Mouse (Mus musculus): ENCODE results near the gene Tenm2. TPM values are rescaled to one million over a fixed set of nuclear protein-coding genes. Genes with fewer than 3 reads are reported as not detected.

Tenm2 gene
- total RNA-seq, 2 experiments from 2014 or later = 141 to 157 TPM

DNA sequence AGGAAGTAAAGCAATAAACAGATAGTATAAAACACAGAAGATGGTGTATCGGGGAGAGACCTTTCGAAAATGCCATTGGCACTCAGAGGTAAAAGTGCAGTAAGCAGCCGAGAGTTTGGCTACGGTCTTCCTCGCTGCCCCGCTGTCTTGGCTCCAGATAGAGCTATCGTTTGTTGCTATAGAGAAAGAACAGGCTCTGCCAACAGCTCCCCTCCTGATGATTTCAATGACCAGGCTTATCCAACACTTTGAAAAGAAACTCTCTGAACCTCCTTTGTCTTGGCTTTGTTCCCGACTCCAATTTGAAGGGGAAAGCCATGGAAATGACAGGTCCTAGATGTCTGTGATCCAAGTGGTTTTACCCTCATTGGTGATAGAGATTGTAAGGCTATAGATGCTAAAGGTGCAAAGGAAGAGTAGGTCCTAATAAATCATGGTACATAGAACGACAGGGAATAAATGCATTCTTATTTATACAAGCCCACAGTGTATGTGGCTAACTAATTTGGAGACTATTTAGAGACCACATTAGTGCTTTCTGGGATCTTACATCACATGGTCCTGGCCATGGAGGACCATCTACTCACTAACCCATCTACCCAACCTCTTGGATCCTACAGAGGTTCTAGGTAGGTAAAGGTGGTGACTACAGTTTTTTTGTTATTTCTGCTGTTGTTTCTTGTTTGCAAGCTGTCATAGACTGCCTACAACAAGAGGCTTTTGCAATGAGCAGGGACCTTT, 765.8 kb downstream of the Tenm2 start:
- no peak for DNase-seq

DNA sequence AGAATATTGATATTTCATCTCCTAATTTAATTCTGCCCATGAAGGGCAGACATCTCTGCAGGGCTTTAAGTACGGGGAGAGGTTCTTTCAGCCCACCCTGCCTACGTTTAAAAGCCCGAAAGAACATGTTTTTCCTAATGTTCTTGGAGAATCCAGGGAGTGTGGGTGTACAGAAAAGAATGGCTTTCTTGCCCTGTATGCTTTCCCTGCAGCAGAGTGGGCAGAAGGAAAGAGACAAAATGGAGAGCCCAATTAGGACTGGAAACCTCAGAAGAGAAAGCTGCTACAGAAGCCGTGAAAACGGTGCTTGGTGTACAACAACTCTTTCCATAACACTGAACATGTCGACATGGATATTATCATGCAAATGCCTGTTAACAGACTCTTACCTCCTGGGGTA, 777.3 kb downstream of the Tenm2 start:
- no peak for DNase-seq

DNA sequence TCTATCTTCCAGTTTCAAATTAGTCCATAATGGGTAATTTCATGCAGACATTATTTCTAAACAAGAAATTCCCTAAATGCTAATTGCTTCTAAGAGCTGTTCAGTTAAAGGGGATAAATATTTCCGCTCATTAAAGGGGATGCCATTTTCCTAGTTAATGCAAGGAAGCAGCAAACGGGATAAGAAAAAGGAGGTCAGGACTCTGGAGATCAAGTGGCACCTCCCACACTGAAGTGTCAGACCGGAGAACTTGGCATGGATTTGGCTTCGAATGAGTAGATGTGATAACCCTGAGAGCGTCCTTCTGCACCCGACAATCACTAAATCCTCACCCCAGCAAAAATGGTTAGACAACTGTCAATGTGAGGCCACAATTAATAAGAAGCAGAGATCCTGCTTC, 781.7 kb downstream of the Tenm2 start:
- no peak for DNase-seq

DNA sequence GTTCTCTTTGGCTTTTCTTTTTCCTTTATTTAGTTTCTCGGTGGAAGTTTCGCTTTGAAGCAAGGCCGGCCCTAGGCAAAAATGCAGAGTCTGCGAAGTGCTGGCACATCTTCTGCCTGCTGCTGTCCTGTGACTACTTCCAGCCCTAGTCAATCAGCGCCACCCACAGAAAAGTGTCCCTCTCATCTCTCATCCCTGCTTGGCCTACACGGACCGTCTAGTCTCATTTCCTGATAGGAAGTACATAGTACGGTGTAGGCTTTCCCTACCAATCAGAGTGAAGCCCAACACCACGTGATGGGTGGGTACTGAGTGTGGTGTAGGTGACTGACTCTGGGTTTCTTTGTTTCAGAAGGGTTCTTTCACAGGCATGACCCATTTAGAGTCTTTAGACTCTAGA, 783.3 kb downstream of the Tenm2 start:
- DNase-seq = no peak

- no peak for DNase-seq
These were observed 789.4 kb downstream of the Tenm2 start for GRCm38 (mm10) chr11:36446351-36446750.

- no peak for DNase-seq
These were observed 791.9 kb downstream of the Tenm2 start for GRCm38 (mm10) chr11:36443821-36444220.

GRCm38 (mm10) chr11:36441801-36442200, 794.0 kb downstream of the Tenm2 start:
- DNase-seq = no peak

- no peak for DNase-seq
These were observed 799.5 kb downstream of the Tenm2 start for GRCm38 (mm10) chr11:36436251-36436650.

DNA sequence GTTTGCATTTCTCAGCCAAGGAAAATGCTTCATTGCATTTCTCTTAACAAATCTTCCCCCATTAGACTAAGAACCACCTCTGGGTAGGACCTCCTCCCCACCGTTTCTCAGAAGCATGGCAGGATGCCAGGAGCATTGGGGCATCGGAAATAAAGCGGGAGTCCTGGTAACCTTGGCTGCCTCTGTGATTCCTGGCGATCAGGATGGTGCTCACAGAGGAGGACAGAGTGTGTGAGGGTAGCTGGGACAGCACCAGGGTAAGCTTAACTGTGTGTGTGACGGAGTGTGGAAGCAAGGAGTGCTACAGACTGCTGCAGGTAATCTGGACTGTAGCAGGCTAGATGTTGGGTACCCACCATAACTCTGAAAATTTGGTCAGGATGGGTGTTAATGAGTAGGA, 806.8 kb downstream of the Tenm2 start:
- DNase-seq = no peak

- DNase-seq = no peak
These were observed 810.8 kb downstream of the Tenm2 start for GRCm38 (mm10) chr11:36424959-36425358.

DNA sequence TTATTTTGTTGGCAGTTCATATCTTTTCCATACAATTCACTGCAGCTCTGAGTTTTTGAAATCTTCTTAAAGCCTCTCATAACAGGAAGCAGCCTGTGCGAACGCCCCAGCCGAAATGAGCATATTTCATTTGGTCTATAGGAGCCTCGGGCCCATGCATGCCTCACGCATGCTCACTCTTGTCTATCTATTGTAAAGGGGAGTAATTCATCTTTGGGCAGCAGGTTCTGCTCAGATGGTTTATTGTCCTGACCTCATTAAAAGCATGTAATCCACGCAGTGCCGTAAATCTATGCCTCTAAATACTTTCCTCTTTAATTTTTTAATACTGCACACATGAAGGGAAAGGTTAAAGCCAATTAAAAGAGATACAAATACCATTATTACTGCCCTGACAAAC, 815.7 kb downstream of the Tenm2 start:
- no peak for DNase-seq

DNA sequence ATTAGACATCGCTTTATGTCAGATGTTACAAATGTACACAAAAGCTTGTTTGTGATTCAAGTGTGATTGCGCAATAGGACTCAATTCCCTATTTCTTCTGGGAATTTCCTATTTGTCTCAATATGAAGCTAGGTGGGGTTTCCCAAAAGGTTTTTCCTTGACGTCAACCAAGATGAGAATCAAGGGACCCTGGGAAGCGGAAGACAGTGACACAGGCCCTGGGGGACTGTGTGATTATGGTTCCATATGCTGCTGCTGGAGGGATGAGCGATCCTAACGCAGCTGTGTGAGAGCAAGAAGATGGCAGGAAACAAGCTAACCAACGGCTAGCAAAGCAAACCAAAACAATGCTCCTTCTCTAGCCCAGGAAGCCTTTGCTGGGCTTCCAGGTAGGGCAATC, 820.5 kb downstream of the Tenm2 start:
- DNase-seq = no peak

DNA sequence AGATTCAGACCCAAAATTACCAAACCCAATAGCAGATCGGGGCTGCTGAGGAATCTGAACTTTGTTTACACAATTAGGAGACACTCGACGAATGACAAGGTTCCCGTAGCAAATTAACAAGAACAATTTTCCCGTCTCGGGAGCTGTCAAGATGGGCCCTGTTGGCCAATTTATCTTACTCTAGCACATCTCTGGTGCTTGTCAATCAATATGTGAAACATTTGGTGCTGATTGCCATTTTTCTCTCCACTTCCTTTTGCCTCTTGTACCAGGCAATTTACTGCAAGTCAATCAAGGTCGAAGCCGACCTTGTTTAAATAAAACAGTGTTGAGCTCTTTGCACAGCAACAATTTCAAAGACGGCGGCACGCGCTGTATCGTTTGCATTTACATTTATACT, 824.9 kb downstream of the Tenm2 start:
- no peak for DNase-seq

GRCm38 (mm10) chr11:36395803-36396710, 839.7 kb downstream of the Tenm2 start:
- no peak for DNase-seq

- DNase-seq = no peak
These were observed 851.1 kb downstream of the Tenm2 start for GRCm38 (mm10) chr11:36384696-36385095.

- DNase-seq = peak in 1 of 2 experiments; percentile 1
These were observed 864.0 kb downstream of the Tenm2 start for GRCm38 (mm10) chr11:36371814-36372213.

DNA sequence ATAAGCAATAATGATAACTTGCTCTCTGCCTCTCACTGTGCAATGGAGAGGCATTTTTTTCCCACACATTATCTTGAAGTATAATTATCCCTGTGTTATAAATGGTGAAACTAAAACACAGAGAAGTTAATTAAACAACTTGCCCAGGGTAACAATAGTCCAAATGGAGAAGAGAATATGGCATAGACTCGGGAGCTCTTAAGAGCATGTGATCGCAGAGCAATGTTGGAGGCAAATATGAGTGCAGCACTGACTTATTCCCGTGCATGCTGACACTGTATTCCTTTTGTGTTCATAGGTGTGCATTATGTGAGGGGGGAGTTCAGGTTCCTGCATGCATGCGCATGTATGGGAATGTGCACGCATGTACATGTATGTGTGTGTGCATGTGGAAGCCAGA, 870.7 kb downstream of the Tenm2 start:
- DNase-seq = peak in 1 of 2 experiments; percentile 1

GRCm38 (mm10) chr11:36364441-36364840, 871.3 kb downstream of the Tenm2 start:
- no peak for DNase-seq

GRCm38 (mm10) chr11:36362514-36362913, 873.2 kb downstream of the Tenm2 start:
- peak; percentile 61 to 70 for DNase-seq

GRCm38 (mm10) chr11:36353252-36353651, 882.5 kb downstream of the Tenm2 start:
- no peak for DNase-seq

- DNase-seq = no peak
These were observed 884.0 kb downstream of the Tenm2 start for GRCm38 (mm10) chr11:36351752-36352151.

- DNase-seq = no peak
These were observed 884.4 kb downstream of the Tenm2 start for GRCm38 (mm10) chr11:36351341-36351740.

DNA sequence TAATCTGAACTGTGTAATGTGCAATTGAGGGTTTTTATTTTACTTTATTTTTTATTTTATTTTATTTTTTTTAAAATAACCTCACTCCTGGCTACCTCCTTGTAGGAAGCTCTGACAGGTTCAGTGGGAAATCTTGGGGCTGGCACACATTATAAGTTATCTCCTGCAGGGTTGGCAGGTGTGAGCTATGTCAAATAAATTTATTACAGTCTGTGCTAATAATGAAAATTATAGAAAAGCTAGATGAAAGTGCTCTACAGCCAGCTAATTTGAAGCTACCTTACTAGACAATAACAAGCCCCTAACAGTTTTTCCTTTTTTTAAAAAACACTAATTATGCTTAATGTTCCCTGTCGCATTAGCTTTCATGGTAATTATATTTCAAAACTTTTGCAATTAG, 885.5 kb downstream of the Tenm2 start:
- no peak for DNase-seq

GRCm38 (mm10) chr11:36349856-36350255, 885.9 kb downstream of the Tenm2 start:
- DNase-seq = no peak
